Mouse (Mus musculus): Measurements from ENCODE around the gene Timm13.

Gene Timm13

GRCm38 (mm10) chr10:80858350-80858935, 42.3 kb downstream of the Timm13 start:
- DNase-seq: no peak

- no peak for DNase-seq
These were observed 42.9 kb downstream of the Timm13 start for GRCm38 (mm10) chr10:80857848-80858247.

- no peak for DNase-seq
These were observed 43.4 kb downstream of the Timm13 start for GRCm38 (mm10) chr10:80857386-80857785.

GRCm38 (mm10) chr10:80856908-80857307, 43.9 kb downstream of the Timm13 start:
- DNase-seq: no peak

- no peak for DNase-seq
These were observed 44.5 kb downstream of the Timm13 start for GRCm38 (mm10) chr10:80856267-80856666.

GRCm38 (mm10) chr10:80855749-80856073, 45.1 kb downstream of the Timm13 start:
- peak; percentile 78 for DNase-seq

GRCm38 (mm10) chr10:80854913-80855748, 45.6 kb downstream of the Timm13 start, which contains the start of the genes Lsm7 and Sppl2b:
Lsm7 (minus strand) TSS chr10:80855209.
Sppl2b (plus strand) TSS chr10:80855275.
- DNase-seq: peak; percentile 96

Data from cerebellum, adult 9-11 months (tissue).